ENCODE assay signal across 8 mouse cellular contexts in genomic region chr19:3414268-3414733, GRCm38 (mm10). TPM values are rescaled to one million over a fixed set of nuclear protein-coding genes. Genes with fewer than 3 reads are reported as not detected.
DNase-seq lines count a peak whose midpoint lies in the region; ATAC-seq and TF ChIP-seq lines count a peak whose summit lies in the region.

Gene Gal, minus strand, starts transcription at chr19:3414544.

- H3K27ac ChIP-seq in embryonic facial prominence, embryonic 13.5 days, result no peak within 1 kb of the TSS
- no peak within 1 kb of the TSS for H3K27ac ChIP-seq in hindbrain, embryonic 11.5 days (ENCODE audit: low read depth, low read length)
- no peak within 1 kb of the TSS for H3K27ac ChIP-seq in liver, embryonic 14.5 days
- H3K27ac ChIP-seq in neural tube, embryonic 14.5 days (ENCODE audit: low read depth, low read length), result no peak within 1 kb of the TSS

- peak within 1 kb of the TSS; percentile 60 for H3K9ac ChIP-seq in embryonic facial prominence, embryonic 13.5 days
- 0 out of 2 replicates have a peak within 1 kb of the TSS, but pooled peaks have one; percentile 11 for H3K9ac ChIP-seq in hindbrain, embryonic 11.5 days (ENCODE audit: low read depth, low read length)
- no peak within 1 kb of the TSS for H3K9ac ChIP-seq in liver, embryonic 14.5 days (replicated peaks)
- H3K9ac ChIP-seq in neural tube, embryonic 14.5 days (replicated peaks; ENCODE audit: low read depth, low read length), result no peak within 1 kb of the TSS; the same call in 1 of the 2 replicates

- H3K9me3 ChIP-seq in embryonic facial prominence, embryonic 13.5 days, result no peaks in the 10 kb centered on the region
- H3K9me3 ChIP-seq in hindbrain, embryonic 11.5 days (ENCODE audit: control insufficient read depth, low read length), result no peaks in the 10 kb centered on the region
- no peaks in the 10 kb centered on the region for H3K9me3 ChIP-seq in liver, embryonic 14.5 days (ENCODE audit: control insufficient read depth, low read length)
- H3K9me3 ChIP-seq in neural tube, embryonic 14.5 days (ENCODE audit: control insufficient read depth, low read length), result no peaks in the 10 kb centered on the region

- DNase-seq in ovary, adult 18-20 months (ENCODE audit: low spot score), result peak; percentile 8
- no peak for DNase-seq in ovary, postnatal 10 days (ENCODE audit: low spot score)
- DNase-seq in hindbrain, embryonic 11.5 days (ENCODE audit: low spot score), result peak; percentile 42
- DNase-seq in liver, embryonic 14.5 days (ENCODE audit: low read depth in 3 of 3, low spot score in 3 of 3), result no peak
- DNase-seq in spleen, postnatal 14 days (ENCODE audit: low spot score in 2 of 2), result no peak
- DNase-seq in thymus, postnatal 14 days, result no peak

- ATAC-seq in embryonic facial prominence, embryonic 13.5 days (ENCODE audit: insufficient number of reproducible peaks, insufficient read depth, low FRiP score, low TSS enrichment, low read depth), result no peak
- peak; percentile 33; the same call in 1 of the 2 replicates for ATAC-seq in hindbrain, embryonic 11.5 days (ENCODE audit: low FRiP score)
- no peak for ATAC-seq in liver, embryonic 14.5 days (ENCODE audit: insufficient read depth)
- peak; percentile 32; the same call in 1 of the 2 replicates for ATAC-seq in neural tube, embryonic 14.5 days (ENCODE audit: low read depth)

- H3K4me2 ChIP-seq in embryonic facial prominence, embryonic 13.5 days, result peak within 1 kb of the TSS; percentile 66
- H3K4me2 ChIP-seq in hindbrain, embryonic 11.5 days (replicated peaks; ENCODE audit: low read depth, low read length), result peak within 1 kb of the TSS; percentile 46
- H3K4me2 ChIP-seq in liver, embryonic 14.5 days (ENCODE audit: low read depth), result 0 out of 2 replicates have a peak within 1 kb of the TSS, but pooled peaks have one; percentile 11
- peak within 1 kb of the TSS; percentile 53 for H3K4me2 ChIP-seq in neural tube, embryonic 14.5 days (ENCODE audit: low read depth, low read length)

- peaks cover 51% of the 10 kb centered on the region for H3K27me3 ChIP-seq in embryonic facial prominence, embryonic 13.5 days
- peaks cover 19% of the 10 kb centered on the region for H3K27me3 ChIP-seq in hindbrain, embryonic 11.5 days (ENCODE audit: control insufficient read depth, insufficient read depth, low read length)
- H3K27me3 ChIP-seq in liver, embryonic 14.5 days (ENCODE audit: control insufficient read depth, insufficient read depth, low read length), result peaks cover 18% of the 10 kb centered on the region
- 0 out of 2 replicates have a peak, but pooled peaks cover 8% of the 10 kb centered on the region for H3K27me3 ChIP-seq in neural tube, embryonic 14.5 days (ENCODE audit: control insufficient read depth, insufficient read depth, low read length)

- H3K4me1 ChIP-seq in embryonic facial prominence, embryonic 13.5 days, result peaks cover 11% of the 10 kb centered on the region
- no peaks in the 10 kb centered on the region for H3K4me1 ChIP-seq in hindbrain, embryonic 11.5 days (replicated peaks; ENCODE audit: control insufficient read depth, insufficient read depth, low read length)
- H3K4me1 ChIP-seq in liver, embryonic 14.5 days (replicated peaks; ENCODE audit: control insufficient read depth in 2 of 2, insufficient read depth in 2 of 2, low read length in 1 of 2), result no peaks in the 10 kb centered on the region
- 0 out of 2 replicates have a peak, but pooled peaks cover 4% of the 10 kb centered on the region for H3K4me1 ChIP-seq in neural tube, embryonic 14.5 days (ENCODE audit: control insufficient read depth, insufficient read depth, low read length)

- no peaks in the 10 kb centered on the region for H3K36me3 ChIP-seq in embryonic facial prominence, embryonic 13.5 days
- H3K36me3 ChIP-seq in hindbrain, embryonic 11.5 days (ENCODE audit: control insufficient read depth, insufficient read depth, low read length), result no peaks in the 10 kb centered on the region
- H3K36me3 ChIP-seq in liver, embryonic 14.5 days (replicated peaks; ENCODE audit: control insufficient read depth, insufficient read depth, low read depth), result no peaks in the 10 kb centered on the region
- no peaks in the 10 kb centered on the region for H3K36me3 ChIP-seq in neural tube, embryonic 14.5 days (ENCODE audit: control insufficient read depth, insufficient read depth, low read length)

- TF ChIP-seq EP300 in liver, embryonic 14.5 days (IDR thresholded peaks at IDR 0.05; ENCODE audit: low read depth), result no peak

- no peak for TF ChIP-seq CTCF in liver, embryonic 14.5 days (IDR thresholded peaks at IDR 0.05; ENCODE audit: low read depth)

- H3K4me3 ChIP-seq in embryonic facial prominence, embryonic 13.5 days, result peak within 1 kb of the TSS; percentile 40
- H3K4me3 ChIP-seq in hindbrain, embryonic 11.5 days (ENCODE audit: low read depth, low read length), result peak within 1 kb of the TSS; percentile 23
- H3K4me3 ChIP-seq in liver, embryonic 14.5 days (ENCODE audit: insufficient read depth in 1 of 2, low read depth in 2 of 2, low read length in 2 of 2), result no peak within 1 kb of the TSS
- peak within 1 kb of the TSS; percentile 25 for H3K4me3 ChIP-seq in neural tube, embryonic 14.5 days (ENCODE audit: low read depth, low read length)

- 2% methylated on average over 37 of the region's 37 CpGs for WGBS in embryonic facial prominence, embryonic 13.5 days
- 6% methylated on average over 28 of the region's 37 CpGs for WGBS in hindbrain, embryonic 11.5 days
- 3% methylated on average over 37 of the region's 37 CpGs for WGBS in liver, embryonic 14.5 days (ENCODE audit: insufficient replicate concordance)
- WGBS in neural tube, embryonic 14.5 days, result 4% methylated on average over 37 of the region's 37 CpGs

RNA-seq across cellular contexts. Expression of gene Gal, which starts in this region (rescaled TPM):
- 1.7 and 2.9 TPM in 2 replicates for polyA plus RNA-seq in embryonic facial prominence, embryonic 13.5 days (2015; fragmentation: Nextera tagmentation; extraction: Ambion mirVana)
- 1.3 and 3.5 TPM in 2 replicates for polyA plus RNA-seq in hindbrain, embryonic 11.5 days (2014; fragmentation: Nextera tagmentation; extraction: Ambion mirVana)
- 0.04 and 0.36 TPM in 2 replicates for polyA plus RNA-seq in liver, embryonic 14.5 days (2012; rRNA removed)
- polyA plus RNA-seq in liver, embryonic 14.5 days (2014; fragmentation: Nextera tagmentation; extraction: Ambion mirVana), result not detected in 2 replicates
- 13.9 and 83.9 TPM in 2 replicates for polyA plus RNA-seq in neural tube, embryonic 14.5 days (2014; fragmentation: Nextera tagmentation; extraction: Ambion mirVana)

Comparison
In these comparisons a context has a peak if more than half of its experiments do, and no peak if none do; other contexts are left out.
1. DNase-seq: peak in ovary, adult 18-20 months (single experiment) and hindbrain, embryonic 11.5 days (single experiment); none in ovary, postnatal 10 days (single experiment), liver, embryonic 14.5 days (0 of 3), spleen, postnatal 14 days (0 of 2) and thymus, postnatal 14 days (single experiment).
2. ATAC-seq: peak in hindbrain, embryonic 11.5 days (single experiment) and neural tube, embryonic 14.5 days (single experiment); none in embryonic facial prominence, embryonic 13.5 days (single experiment) and liver, embryonic 14.5 days (single experiment).
3. H3K4me2 ChIP-seq: peak in every context shown above with its lines; median percentile 66 in embryonic facial prominence, embryonic 13.5 days; 53 in neural tube, embryonic 14.5 days; 46 in hindbrain, embryonic 11.5 days; 11 in liver, embryonic 14.5 days.
4. H3K4me3 ChIP-seq: peak in embryonic facial prominence, embryonic 13.5 days (single experiment), hindbrain, embryonic 11.5 days (single experiment) and neural tube, embryonic 14.5 days (single experiment); none in liver, embryonic 14.5 days (0 of 2).
5. H3K9ac ChIP-seq: peak in embryonic facial prominence, embryonic 13.5 days (single experiment) and hindbrain, embryonic 11.5 days (single experiment); none in liver, embryonic 14.5 days (single experiment) and neural tube, embryonic 14.5 days (single experiment).